Mouse (Mus musculus): ENCODE measurements around the gene Raly.

The Raly gene

DNA sequence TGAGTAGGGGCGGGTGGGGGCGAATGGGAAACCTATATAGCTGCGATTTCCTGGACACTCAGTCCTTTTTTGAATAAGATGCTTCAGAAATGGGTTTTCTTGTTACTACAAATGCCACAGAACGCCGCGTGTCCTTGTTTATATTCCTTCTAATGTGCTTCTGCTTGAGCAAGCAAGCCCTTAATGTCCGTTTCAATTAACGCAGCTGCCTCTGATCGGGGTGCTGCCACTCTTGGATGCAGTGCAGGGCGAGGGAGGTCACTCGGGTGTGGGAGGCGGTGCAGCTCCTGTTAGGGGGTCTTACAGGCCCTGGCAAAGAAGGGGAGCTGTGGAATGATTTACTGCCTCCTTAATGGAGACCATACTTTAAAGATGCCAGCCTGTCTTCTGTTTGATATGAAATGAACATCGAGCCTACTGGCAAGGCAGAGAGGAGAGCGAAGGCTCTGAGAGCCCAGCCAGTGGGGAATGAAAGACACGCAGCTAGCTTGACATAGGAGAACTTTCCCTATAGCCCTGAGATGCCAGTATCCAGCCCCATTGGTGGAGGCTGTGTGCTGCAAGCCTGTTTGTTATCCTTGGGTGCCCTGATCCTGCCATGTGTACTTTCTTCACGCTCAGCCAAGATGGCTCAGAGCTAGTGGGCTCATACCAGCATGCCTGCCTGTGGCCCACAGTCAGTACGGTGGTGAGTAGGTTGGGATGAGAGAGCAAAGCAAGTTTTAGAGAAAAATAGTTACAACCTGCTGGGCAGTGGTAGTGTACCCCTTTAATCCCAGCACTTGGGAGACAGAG, 7.8 kb upstream of the Raly start:
- no peak for DNase-seq (ENCODE audit: low read depth, low spot score)

- no peak for DNase-seq (ENCODE audit: low read depth, low spot score)
Observed at GRCm38 (mm10) chr2:154785284-154785683, 5.6 kb upstream of the Raly start.

DNA sequence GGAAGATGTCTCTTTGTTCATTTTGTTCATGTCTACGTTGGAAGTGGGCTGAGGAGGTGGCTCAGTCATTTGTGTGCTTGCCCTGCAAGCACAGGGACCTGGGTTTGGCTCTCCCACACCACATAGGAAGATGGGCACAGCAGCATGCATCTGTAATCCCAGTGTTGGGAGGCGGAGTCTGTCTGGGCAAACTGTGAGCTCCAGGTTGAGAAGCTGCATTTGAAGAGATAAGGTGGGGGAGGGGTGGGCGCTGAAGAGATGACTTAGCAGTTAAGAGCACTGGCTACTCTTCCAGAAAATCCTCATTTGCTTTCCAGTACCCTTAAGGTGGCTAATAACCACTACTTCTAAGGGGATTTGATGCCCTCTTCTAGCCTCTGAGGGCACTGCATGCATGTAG, 4.7 kb upstream of the Raly start:
- DNase-seq (ENCODE audit: low read depth, low spot score): no peak

GRCm38 (mm10) chr2:154786776-154787175, 4.1 kb upstream of the Raly start:
- DNase-seq (ENCODE audit: low read depth, low spot score): no peak

DNA sequence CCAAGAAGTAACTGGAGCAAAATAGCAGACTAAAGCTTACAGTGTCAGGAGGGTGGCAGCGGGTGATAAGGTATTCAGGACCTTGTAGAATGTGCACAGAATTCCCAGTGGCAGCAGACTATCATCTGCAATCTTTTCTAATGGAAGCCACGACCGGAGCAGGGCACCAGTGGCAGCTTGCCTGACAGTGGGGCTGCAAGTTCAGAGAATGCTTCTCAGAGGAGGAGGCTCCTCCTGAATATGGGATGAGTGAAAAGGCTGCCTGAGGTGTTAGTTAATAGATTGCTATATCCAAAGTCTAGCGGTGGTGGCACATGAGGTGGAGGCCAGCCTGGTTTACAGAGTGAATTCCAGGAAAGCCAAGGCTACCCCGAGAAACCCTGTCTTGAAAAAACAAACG, 1.5 kb upstream of the Raly start:
- no peak for DNase-seq (ENCODE audit: low read depth, low spot score)

DNA sequence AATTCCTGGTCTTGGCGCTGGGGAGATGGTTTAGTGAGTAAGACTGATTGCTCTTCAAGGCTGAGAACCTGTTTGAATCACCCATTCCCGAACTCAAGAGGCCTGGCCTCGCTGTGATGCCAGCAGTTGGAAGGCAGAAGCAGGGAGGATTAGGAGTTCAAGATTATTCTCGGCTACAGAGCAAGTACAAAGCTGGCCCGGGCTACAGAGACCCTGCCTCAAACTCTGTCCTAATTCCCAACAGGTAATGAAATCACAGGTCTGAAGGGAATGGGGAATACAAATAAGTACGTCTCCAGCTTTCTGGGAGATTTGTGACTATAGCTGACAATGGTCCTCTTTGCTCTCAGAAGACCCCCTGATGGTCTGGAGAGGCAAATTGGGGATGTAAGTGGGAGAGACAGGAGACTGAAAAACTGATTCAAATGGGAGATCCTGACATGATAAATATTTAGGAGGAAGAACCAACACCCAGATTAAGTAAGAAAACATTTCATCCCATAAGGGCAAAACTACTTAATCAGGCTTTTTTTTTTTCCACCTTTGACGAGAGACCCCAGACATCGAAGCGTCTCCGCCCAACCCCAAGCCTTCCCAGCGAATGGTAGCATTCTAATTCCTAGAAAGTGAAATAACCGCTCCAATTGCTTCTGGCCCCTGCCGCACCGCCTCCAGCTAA, 780 bp upstream of the Raly start:
- no peak for DNase-seq (ENCODE audit: low read depth, low spot score)

DNA sequence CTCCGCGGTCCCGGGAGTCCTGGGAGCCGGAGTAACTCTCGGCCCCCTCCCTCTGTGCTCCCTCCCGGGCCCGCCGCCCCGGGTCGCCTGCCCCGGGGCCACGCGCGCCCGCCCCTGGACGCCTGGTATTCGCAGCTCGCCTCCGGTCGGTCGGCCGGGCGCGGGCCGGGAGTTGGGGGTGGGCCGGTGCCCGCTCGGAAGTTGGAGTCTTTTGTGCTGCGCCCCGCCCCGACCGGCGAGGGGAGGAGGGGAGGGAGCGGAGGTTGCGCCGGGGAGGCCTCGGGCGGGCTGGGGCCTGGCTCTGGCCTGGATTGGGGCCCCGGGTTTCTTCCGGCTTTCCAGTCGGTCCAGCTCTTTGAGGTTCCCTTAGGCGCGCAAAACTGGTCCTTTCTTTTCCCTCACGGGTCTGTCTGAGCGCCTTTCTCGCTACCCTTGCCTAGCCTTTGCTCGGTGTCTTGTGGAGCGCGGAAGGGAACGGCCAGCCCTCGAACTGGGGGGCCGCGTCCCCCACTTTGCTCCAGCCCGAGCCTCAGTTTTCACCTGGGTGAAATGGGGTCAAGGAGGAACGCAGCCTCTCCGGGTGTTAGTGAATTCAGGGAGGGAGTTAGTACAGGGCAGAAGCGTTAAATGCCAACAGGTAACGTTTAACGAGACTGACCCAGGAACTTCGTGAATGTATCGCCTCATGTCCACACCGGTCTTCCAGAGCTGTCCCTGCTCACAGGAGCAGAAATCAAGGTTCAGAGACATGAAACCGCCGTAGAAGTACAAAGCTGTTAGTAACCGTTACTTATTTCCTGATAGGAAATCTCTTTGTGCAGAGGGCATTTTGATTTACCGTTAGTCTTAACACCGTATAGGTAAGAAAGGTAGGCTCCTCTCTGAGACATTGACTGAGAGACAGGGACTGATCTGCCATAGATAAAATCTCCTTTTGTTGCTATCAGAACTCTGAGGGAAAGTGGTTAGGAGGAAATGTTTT, 1.1 kb downstream of the Raly start:
- DNase-seq (ENCODE audit: low read depth, low spot score): peak; percentile 74

- no peak for DNase-seq (ENCODE audit: low read depth, low spot score)
Observed at GRCm38 (mm10) chr2:154803372-154803771, 12.5 kb downstream of the Raly start.

DNA sequence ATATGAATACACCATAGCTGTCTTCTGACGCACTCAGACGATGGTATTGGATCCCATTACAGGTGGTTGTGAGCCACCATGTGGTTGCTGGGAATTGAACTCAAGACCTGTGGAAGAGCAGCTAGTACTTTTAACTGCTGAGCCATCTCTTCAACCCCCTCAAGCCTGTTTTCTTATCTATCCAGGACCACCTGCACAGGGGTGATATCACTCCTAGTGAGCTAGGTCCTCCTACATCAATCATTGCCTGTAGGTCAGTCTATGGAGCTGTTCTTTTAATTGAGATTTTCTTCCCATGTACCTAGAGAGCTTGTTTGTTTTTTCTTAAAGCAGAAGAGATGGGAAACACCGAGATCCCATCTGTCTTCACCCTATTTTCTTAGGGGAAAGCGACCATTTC, 12.9 kb downstream of the Raly start:
- no peak for DNase-seq (ENCODE audit: low read depth, low spot score)

DNA sequence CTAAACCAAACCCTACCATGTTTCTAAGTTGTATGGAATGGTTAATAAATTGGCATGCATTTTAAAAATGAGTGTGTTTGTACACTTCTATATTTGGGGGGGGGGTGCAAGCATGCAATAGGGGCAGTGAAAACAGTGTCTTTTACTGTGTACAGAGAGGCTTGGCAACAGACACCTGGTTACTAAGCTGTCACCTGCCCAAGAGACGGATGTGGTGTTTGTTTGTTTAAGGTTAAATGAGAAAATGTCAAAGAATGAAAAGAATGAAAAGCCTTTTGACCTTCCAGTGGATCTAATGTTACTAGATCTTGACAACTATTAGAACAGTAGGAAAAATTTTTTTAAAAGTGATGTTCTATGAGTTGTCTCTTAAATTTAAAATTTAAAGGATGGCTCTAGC, 16.8 kb downstream of the Raly start:
- DNase-seq (ENCODE audit: low read depth, low spot score): no peak

- no peak for DNase-seq (ENCODE audit: low read depth, low spot score)
Observed at GRCm38 (mm10) chr2:154809107-154809762, 18.3 kb downstream of the Raly start.

GRCm38 (mm10) chr2:154810821-154811220, 19.9 kb downstream of the Raly start:
- no peak for DNase-seq (ENCODE audit: low read depth, low spot score)

DNA sequence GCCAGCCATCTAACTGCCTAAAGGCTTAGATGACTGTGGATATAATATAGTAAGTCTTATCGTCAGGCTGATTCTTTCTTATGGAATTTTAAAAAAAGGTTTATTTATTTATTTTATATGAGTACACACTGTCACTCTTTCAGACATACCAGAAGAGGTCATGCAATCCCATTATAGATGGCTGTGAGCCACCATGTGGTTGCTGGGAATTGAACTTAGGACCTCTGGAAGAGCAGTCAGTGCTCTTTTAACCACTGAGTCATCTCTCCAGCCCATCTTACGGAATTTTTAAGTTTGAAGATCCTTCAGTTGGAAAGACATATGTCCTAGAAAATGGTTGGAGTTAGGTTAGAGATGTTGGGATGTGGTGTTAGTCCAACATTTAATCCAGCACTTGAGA, 22.5 kb downstream of the Raly start:
- DNase-seq (ENCODE audit: low read depth, low spot score): no peak

GRCm38 (mm10) chr2:154817089-154817488, 26.2 kb downstream of the Raly start:
- DNase-seq (ENCODE audit: low read depth, low spot score): no peak

GRCm38 (mm10) chr2:154817788-154818187, 26.9 kb downstream of the Raly start:
- DNase-seq (ENCODE audit: low read depth, low spot score): peak; percentile 35

DNA sequence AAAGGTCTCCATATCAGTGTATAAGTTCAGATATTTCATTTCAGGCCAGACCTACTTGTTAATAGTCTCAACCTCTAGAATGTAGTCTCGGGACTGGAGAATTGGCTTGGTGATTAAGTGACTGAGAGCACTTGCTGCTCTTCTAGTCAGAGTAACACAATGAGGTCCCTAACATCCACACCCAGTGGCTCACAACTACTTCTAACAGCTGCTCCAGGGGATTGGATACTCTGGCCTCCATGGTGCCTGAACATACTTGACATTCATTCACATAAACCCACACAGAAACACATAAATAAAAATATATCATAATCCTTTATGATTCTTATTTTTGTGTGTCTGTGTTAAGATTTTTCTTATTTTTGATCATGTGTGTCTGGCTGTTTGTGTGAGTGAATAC, 27.7 kb downstream of the Raly start:
- DNase-seq (ENCODE audit: low read depth, low spot score): no peak

DNA sequence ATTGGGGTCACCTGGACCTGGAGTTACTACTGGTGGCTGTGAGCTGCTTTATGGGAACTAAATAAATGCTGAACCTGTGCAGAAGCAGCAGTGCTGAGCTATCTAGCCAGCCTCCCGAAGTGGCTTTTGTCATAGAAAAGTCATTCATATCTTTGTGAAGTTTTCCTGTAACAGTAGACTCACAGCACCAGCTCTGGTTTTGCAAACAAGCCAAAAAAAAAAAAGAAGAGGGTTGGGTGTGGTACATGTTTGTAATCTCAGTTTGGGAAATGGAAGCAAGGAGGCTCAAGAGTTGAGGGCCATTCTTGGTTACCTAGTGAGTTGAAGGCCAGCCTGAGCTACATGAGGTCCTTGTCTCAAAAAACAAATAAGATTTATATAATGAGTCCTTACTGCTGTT, 29.4 kb downstream of the Raly start:
- DNase-seq (ENCODE audit: low read depth, low spot score): no peak

DNA sequence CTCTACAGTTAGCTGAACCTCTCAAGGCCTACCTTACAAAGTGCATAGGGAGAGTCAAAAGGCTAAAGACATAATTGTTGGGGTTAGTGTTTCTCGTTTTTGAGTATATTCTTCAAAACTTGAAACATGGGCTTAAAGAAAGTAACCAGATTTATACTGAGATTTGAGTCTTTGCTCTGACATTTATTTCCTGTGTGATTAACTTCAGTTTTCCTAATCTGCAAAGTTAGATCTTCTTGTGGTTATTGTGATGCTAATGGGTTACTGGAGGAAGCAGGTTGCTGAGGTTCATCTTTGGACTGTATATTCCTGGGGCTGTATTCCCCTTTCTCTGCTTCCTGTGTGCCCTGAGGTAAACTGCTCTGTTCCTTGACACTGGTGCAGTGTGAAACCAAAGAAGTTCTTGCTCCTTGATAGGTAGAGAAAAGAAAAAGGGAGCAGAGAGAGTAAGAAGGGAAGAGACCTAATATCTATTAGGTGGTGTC, 35.2 kb downstream of the Raly start:
- DNase-seq (ENCODE audit: low read depth, low spot score): no peak

- no peak for DNase-seq (ENCODE audit: low read depth, low spot score)
Observed at GRCm38 (mm10) chr2:154827521-154827920, 36.6 kb downstream of the Raly start.

DNA sequence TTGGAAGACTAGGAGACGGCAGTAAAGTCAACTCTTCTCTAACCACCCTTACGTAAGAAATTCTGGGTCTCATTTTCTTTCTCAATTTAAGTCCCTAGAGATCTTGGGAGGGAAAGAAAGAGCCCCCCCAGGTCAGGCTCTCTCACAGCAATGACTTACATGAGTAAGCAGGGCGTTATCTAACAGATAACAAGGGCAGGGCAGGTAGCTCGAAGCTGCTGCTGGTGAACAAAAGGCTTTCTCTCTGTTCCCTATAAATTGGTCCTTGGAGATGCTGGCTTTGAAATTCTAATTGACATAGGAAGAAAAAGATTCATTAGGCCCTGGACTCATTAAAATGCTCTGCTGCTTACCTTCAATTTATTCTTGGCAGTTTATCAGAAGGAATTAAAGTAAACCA, 41.6 kb downstream of the Raly start:
- DNase-seq (ENCODE audit: low read depth, low spot score): no peak

GRCm38 (mm10) chr2:154834149-154834865, 43.4 kb downstream of the Raly start:
- no peak for DNase-seq (ENCODE audit: low read depth, low spot score)

Measured in A20 (cell line).